Mouse (Mus musculus): ENCODE measurements around the gene Mak. TPM values are rescaled to one million over a fixed set of nuclear protein-coding genes. Genes with fewer than 3 reads are reported as not detected.
"Not testable (repeated sequence)": the region's sequence is repeated elsewhere in the genome, so short reads cannot be mapped to it uniquely, and the experiment has no call there.

The Mak gene
- total RNA-seq, 2 experiments from 2014 or later, result not detected

GRCm38 (mm10) chr13:41000926-41001639, 78.4 kb downstream of the Mak start, which contains the start of gene Pak1ip1:
Gene Pak1ip1, plus strand, starts transcription at chr13:41001023.
- peak; percentile 94 for ATAC-seq (replicated peaks; ENCODE audit: poor library complexity, severe bottlenecking)

- ATAC-seq (replicated peaks; ENCODE audit: poor library complexity, severe bottlenecking), result peak; percentile 8; the same call in 1 of the 2 replicates
These were observed 79.2 kb downstream of the Mak start for GRCm38 (mm10) chr13:41000140-41000925.

- not testable (repeated sequence) for ATAC-seq (replicated peaks; ENCODE audit: poor library complexity, severe bottlenecking)
These were observed 81.0 kb downstream of the Mak start for GRCm38 (mm10) chr13:40998537-40998936.

- ATAC-seq (replicated peaks; ENCODE audit: poor library complexity, severe bottlenecking), result peak; percentile 37; the same call in 1 of the 2 replicates
These were observed 84.8 kb downstream of the Mak start for GRCm38 (mm10) chr13:40994487-40995263.

- ATAC-seq (replicated peaks; ENCODE audit: poor library complexity, severe bottlenecking), result no peak
These were observed 91.1 kb downstream of the Mak start for GRCm38 (mm10) chr13:40988418-40988817.

- not testable (repeated sequence) for ATAC-seq (replicated peaks; ENCODE audit: poor library complexity, severe bottlenecking)
These were observed 91.8 kb downstream of the Mak start for GRCm38 (mm10) chr13:40987608-40988303.

- ATAC-seq (replicated peaks; ENCODE audit: poor library complexity, severe bottlenecking), result no peak
These were observed 93.4 kb downstream of the Mak start for GRCm38 (mm10) chr13:40986081-40986480.

- no peak for ATAC-seq (replicated peaks; ENCODE audit: poor library complexity, severe bottlenecking)
These were observed 96.7 kb downstream of the Mak start for GRCm38 (mm10) chr13:40982759-40983158.

- ATAC-seq (replicated peaks; ENCODE audit: poor library complexity, severe bottlenecking), result no peak
These were observed 100.2 kb downstream of the Mak start for GRCm38 (mm10) chr13:40979321-40979720.

GRCm38 (mm10) chr13:40978652-40979051, 100.9 kb downstream of the Mak start:
- ATAC-seq (replicated peaks; ENCODE audit: poor library complexity, severe bottlenecking), result peak; percentile 41

GRCm38 (mm10) chr13:40977609-40978008, 101.9 kb downstream of the Mak start:
- peak; percentile 81 for ATAC-seq (replicated peaks; ENCODE audit: poor library complexity, severe bottlenecking)

Other genes with a start within 250 kb of the Mak start
- 14.8 and 36.7 TPM in 2 replicates for gene Gcnt2, start 220.0 kb downstream of the Mak start, total RNA-seq (2014; fragmentation: Nextera tagmentation)
- gene Gcnt2, start 220.0 kb downstream of the Mak start, total RNA-seq (2017), result 8.4 and 8.9 TPM in 2 replicates
- 48.6 and 63.5 TPM in 2 replicates for gene Pak1ip1, start 78.7 kb downstream of the Mak start, total RNA-seq (2014; fragmentation: Nextera tagmentation)
- 102 and 104 TPM in 2 replicates for gene Pak1ip1, start 78.7 kb downstream of the Mak start, total RNA-seq (2017)
- 199 and 201 TPM in 2 replicates for gene Tmem14c, start 63.4 kb downstream of the Mak start, total RNA-seq (2014; fragmentation: Nextera tagmentation)
- 150 and 161 TPM in 2 replicates for gene Tmem14c, start 63.4 kb downstream of the Mak start, total RNA-seq (2017)
- not detected in 2 replicates for gene Gcm2, start 31.3 kb upstream of the Mak start, total RNA-seq (2014; fragmentation: Nextera tagmentation)
- gene Gcm2, start 31.3 kb upstream of the Mak start, total RNA-seq (2017), result not detected in 2 replicates
- gene Sycp2l, start 34.6 kb upstream of the Mak start, total RNA-seq (2014; fragmentation: Nextera tagmentation), result not detected in 2 replicates
- gene Sycp2l, start 34.6 kb upstream of the Mak start, total RNA-seq (2017), result not detected in 2 replicates
- not detected in 2 replicates for gene Elovl2, start 140.7 kb upstream of the Mak start, total RNA-seq (2014; fragmentation: Nextera tagmentation)
- gene Elovl2, start 140.7 kb upstream of the Mak start, total RNA-seq (2017), result 0.13 TPM in 1 of 2 replicates, not detected in the other
- gene Smim13, start 170.1 kb upstream of the Mak start, total RNA-seq (2014; fragmentation: Nextera tagmentation), result 13.7 and 14.0 TPM in 2 replicates
- gene Smim13, start 170.1 kb upstream of the Mak start, total RNA-seq (2017), result 12.1 and 14.8 TPM in 2 replicates
- not detected in 2 replicates for gene Gm17364, start 194.3 kb upstream of the Mak start, total RNA-seq (2014; fragmentation: Nextera tagmentation)
- not detected in 2 replicates for gene Gm17364, start 194.3 kb upstream of the Mak start, total RNA-seq (2017)

Measured in granulocyte monocyte progenitor cell, adult 5-6 weeks (primary cell).